Mouse (Mus musculus) testis, adult 2 months (tissue): ENCODE measurements around the gene Col25a1. TPM values are rescaled to one million over a fixed set of nuclear protein-coding genes. Genes with fewer than 3 reads are reported as not detected.

Experiments
- H3K27ac ChIP-seq: fragments of 200-500 bp; 2 replicates; pipeline ENCODE4 v1.5.1; 2012; ENCODE audit warnings: low read depth, low read length; ENCODE audit not compliant: control insufficient read depth, insufficient read depth
- H3K27me3 ChIP-seq: fragments of 200-500 bp; 2 replicates; pipeline ENCODE4 v1.6.1; 2012; ENCODE audit warnings: mild to moderate bottlenecking, low read length, moderate library complexity; ENCODE audit not compliant: control insufficient read depth, insufficient read depth
- H3K36me3 ChIP-seq: fragments of 200-500 bp; 2 replicates; pipeline ENCODE4 v1.6.1; 2012; ENCODE audit warnings: mild to moderate bottlenecking, low read length; ENCODE audit not compliant: control insufficient read depth, insufficient read depth
- H3K4me1 ChIP-seq: fragments of 200-500 bp; 2 replicates; pipeline ENCODE4 v1.6.1; 2012; ENCODE audit warnings: low read length; ENCODE audit not compliant: control insufficient read depth, insufficient read depth
- H3K4me3 ChIP-seq: fragments of 200-500 bp; 2 replicates; pipeline ENCODE4 v1.5.1; 2012; ENCODE audit warnings: low read depth, mild to moderate bottlenecking, low read length, moderate library complexity, mixed read lengths; ENCODE audit not compliant: control insufficient read depth
- CTCF ChIP-seq: fragments of 200-500 bp; IDR thresholded peaks from 2 replicates; pipeline ENCODE4 v1.5.1; 2012; ENCODE audit warnings: low read depth, mild to moderate bottlenecking, inconsistent platforms, low read length, moderate library complexity; ENCODE audit not compliant: control insufficient read depth, insufficient read depth, insufficient replicate concordance
- POLR2A ChIP-seq: fragments of 200-500 bp; IDR thresholded peaks from 2 replicates; pipeline ENCODE4 v1.6.1; 2012; ENCODE audit warnings: low read depth, mild to moderate bottlenecking, inconsistent platforms, low read length, moderate library complexity; ENCODE audit not compliant: control insufficient read depth
- polyA plus RNA-seq: library from polyadenylated mRNA; depleted of rRNA; stranded (reverse); fragments of >200 nt; gene quantifications from 2 replicates; pipeline ENCODE4 v1.2.3, GENCODE M21; 2012

Col25a1 gene
- polyA plus RNA-seq, 1 experiment: 1.9 TPM

GRCm38 (mm10) chr3:130145874-130146273, 14.6 kb downstream of the Col25a1 start:
- TF ChIP-seq CTCF (no peak), POLR2A (no peak)
- Histone ChIP-seq H3K27ac (no peak overlapping the region), H3K36me3 (no peaks in the 10 kb centered on the region), H3K4me3 (peak overlapping the region; percentile 73), H3K4me1 (peaks cover 3% of the 10 kb centered on the region; the same call in 1 of the 2 replicates), H3K27me3 (no peaks in the 10 kb centered on the region)

- no peak overlapping the region for H3K27ac ChIP-seq
- TF ChIP-seq POLR2A (no peak), CTCF (no peak)
- no peak overlapping the region for H3K4me3 ChIP-seq
- no peaks in the 10 kb centered on the region for H3K36me3 ChIP-seq
- H3K4me1 ChIP-seq: peaks cover 3% of the 10 kb centered on the region; the same call in 1 of the 2 replicates
- no peaks in the 10 kb centered on the region for H3K27me3 ChIP-seq
Observed at GRCm38 (mm10) chr3:130147827-130148226, 16.5 kb downstream of the Col25a1 start.

- H3K27ac ChIP-seq: no peak overlapping the region
- H3K27me3 ChIP-seq: no peaks in the 10 kb centered on the region
Observed at GRCm38 (mm10) chr3:130149180-130149579, 17.9 kb downstream of the Col25a1 start.

GRCm38 (mm10) chr3:130153117-130153516, 21.8 kb downstream of the Col25a1 start:
- Histone ChIP-seq H3K27me3 (no peaks in the 10 kb centered on the region), H3K4me1 (no peaks in the 10 kb centered on the region), H3K27ac (no peak overlapping the region), H3K36me3 (no peaks in the 10 kb centered on the region), H3K4me3 (no peak overlapping the region)
- no peak for TF ChIP-seq CTCF
- no peak for TF ChIP-seq POLR2A

More at GRCm38 (mm10) chr3:130149180-130149579, 17.9 kb downstream of the Col25a1 start:
- Histone ChIP-seq H3K36me3 (no peaks in the 10 kb centered on the region), H3K4me1 (peaks cover 3% of the 10 kb centered on the region; the same call in 1 of the 2 replicates), H3K4me3 (no peak overlapping the region)
- TF ChIP-seq CTCF: no peak
- no peak for TF ChIP-seq POLR2A

GRCm38 (mm10) chr3:130157551-130157950, 26.2 kb downstream of the Col25a1 start:
- H3K36me3 ChIP-seq: no peaks in the 10 kb centered on the region
- H3K4me3 ChIP-seq: no peak overlapping the region
- no peak overlapping the region for H3K27ac ChIP-seq
- no peaks in the 10 kb centered on the region for H3K4me1 ChIP-seq
- H3K27me3 ChIP-seq: no peaks in the 10 kb centered on the region
- TF ChIP-seq CTCF (no peak), POLR2A (no peak)

GRCm38 (mm10) chr3:130159906-130160305, 28.6 kb downstream of the Col25a1 start:
- Histone ChIP-seq H3K4me3 (no peak overlapping the region), H3K4me1 (no peaks in the 10 kb centered on the region), H3K27me3 (no peaks in the 10 kb centered on the region), H3K27ac (no peak overlapping the region), H3K36me3 (no peaks in the 10 kb centered on the region)
- no peak for TF ChIP-seq CTCF
- no peak for TF ChIP-seq POLR2A

- Histone ChIP-seq H3K4me1 (no peaks in the 10 kb centered on the region), H3K27me3 (no peaks in the 10 kb centered on the region), H3K27ac (no peak overlapping the region), H3K36me3 (no peaks in the 10 kb centered on the region), H3K4me3 (no peak overlapping the region)
- TF ChIP-seq CTCF (no peak), POLR2A (no peak)
Observed at GRCm38 (mm10) chr3:130160902-130161301, 29.6 kb downstream of the Col25a1 start.
